Mouse (Mus musculus): ENCODE data around the gene Gm28043. TPM values are rescaled to one million over a fixed set of nuclear protein-coding genes. Genes with fewer than 3 reads are reported as not detected.
"Not testable (repeated sequence)": the region's sequence is repeated elsewhere in the genome, so short reads cannot be mapped to it uniquely, and the experiment has no call there.

The Gm28043 gene
- total RNA-seq (2021) = 3.2 and 3.3 TPM in 2 replicates
- long read RNA-seq, experiment 1, partial matches to known transcripts = 4 of 10 reads
- long read RNA-seq, experiment 1, other reads (novel, unspliced or antisense) = 6 of 10 reads
- long read RNA-seq, experiment 2, partial matches to known transcripts = 0 of 4 reads
- long read RNA-seq, experiment 2, other reads (novel, unspliced or antisense) = 4 of 4 reads

- peak; percentile 98 for DNase-seq
Measured at GRCm38 (mm10) chr17:29614115-29615023, at the start of gene Gm28043, which contains the start of gene Rnf8. Gm28043 (plus strand) TSS chr17:29614876. Rnf8 (plus strand) TSS chr17:29614790.

GRCm38 (mm10) chr17:29565521-29565920 lies 49.2 kb upstream of the Gm28043 start:
- DNase-seq = no peak

DNA sequence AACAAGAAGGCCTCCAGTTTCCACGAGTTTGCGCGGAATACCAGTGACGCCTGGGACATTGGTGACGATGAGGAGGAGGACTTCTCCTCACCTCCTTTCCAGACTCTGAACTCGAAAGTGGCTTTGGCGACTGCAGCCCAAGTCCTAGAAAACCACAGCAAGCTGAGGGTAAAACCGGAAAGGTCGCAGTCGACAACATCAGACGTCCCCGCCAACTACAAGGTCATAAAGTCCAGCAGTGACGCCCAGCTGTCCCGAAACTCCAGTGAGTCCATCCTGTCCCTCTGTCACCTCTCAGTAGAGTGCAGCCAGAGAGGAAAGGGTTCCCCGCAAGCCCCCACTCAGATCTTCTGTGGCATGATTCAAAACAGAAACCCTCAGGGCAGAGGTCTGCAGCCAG lies 46.2 kb upstream of the Gm28043 start:
- DNase-seq = peak; percentile 54

DNA sequence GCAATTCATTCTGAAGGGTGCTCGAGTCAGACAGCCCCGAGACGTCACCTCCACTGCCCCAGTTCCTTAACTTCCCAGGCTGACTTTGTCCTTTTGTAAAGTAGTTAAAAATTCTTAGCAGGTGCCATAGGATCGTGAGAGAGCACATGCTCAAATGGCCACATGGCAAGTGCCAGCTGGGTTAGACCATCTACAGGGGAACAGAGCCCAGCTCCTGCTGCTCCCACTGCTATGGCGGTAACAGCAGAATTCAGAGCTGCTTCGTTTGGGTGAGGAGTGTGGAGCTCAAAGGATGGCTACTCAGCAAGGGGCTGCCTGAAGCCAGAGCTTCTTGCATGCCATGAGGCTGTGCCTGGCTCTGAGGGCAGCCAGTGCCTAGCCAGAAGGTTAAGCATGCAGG lies 44.8 kb upstream of the Gm28043 start:
- no peak for DNase-seq

DNA sequence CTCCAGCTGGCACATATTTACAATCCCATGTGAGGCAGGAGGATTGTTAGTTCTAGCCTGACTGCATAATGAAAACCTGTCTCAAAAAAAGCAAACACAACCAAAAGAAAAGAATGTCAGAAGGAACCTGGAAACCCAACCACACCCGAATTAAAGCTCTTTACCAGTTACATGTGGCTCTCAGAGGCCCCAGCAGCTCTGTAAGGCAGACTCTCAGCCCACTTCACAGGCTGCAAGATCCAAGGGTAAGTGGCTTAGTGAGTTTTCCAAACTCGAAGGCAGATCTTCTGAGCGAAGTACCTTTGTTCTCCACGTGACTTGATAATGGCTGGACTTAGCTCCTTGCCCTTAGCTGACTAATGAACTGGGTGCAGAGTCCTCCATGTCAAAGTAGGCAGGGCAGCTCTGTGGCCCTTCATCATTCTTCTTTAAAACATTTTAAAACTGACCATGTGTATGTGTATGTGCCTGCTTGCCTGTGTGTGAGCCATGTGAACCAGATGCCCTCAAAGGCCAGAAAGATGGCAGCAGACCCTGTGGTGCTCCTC lies 35.0 kb upstream of the Gm28043 start:
- no peak for DNase-seq

- DNase-seq = no peak
Measured at GRCm38 (mm10) chr17:29583569-29583968, 31.1 kb upstream of the Gm28043 start.

GRCm38 (mm10) chr17:29584306-29584705 lies 30.4 kb upstream of the Gm28043 start:
- no peak for DNase-seq

- DNase-seq = no peak
Measured at GRCm38 (mm10) chr17:29584737-29585136, 29.9 kb upstream of the Gm28043 start.

DNA sequence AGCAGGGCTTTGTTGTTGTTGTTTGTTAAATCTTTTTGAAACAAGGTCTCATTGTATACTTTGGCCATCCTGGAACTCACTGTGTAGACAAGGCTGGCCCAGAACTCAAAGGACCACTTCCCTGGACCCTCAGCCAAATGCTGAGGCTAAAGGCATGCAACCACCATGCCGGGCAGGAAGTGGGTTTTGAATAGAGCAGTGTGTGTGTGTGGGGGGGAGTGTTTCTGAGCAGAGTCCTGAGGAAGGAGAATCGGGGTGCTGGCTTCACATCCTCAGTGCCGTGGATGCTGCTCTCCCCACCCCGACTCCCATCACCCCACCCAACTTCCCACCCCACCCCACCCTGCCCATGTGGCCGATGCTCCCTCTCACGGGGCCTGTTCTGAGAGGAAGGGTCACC lies 29.2 kb upstream of the Gm28043 start:
- DNase-seq = no peak

GRCm38 (mm10) chr17:29586921-29587320 lies 27.8 kb upstream of the Gm28043 start:
- DNase-seq = no peak

DNA sequence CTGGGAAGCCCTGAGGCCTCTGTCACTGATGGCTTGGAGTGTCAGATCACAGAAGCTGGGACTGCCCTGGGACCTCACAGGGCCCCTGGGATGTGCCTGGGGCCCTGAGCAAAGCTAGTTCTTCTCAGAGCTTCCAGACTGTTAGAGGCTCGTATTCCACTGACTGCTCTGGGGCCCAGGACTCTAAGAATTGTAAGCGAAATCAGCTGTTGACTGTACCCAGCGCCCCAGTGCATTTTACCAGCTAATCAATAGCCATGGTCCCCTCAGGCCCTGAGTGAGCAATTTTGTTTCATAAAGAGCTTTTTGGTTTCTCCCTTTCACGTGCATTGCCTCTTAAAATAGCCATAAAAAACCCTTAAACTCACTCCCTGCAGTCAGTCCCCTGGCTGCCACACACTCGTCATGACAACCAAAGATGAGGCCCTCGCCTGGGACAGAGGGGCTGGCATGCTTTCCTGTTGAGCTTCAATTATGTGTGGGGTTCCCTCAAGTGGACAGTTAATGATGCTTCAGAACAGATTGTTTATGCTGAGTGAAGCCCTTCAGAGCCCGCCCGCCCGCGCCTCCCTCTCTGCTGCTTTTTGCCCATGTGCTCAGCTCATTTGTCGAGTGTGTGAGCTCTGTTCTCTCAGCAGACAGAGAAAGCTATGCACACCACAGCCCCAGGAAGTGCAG lies 25.3 kb upstream of the Gm28043 start:
- DNase-seq = no peak

- DNase-seq = peak; percentile 64
Measured at GRCm38 (mm10) chr17:29595891-29596770, 18.5 kb upstream of the Gm28043 start.

- no peak for DNase-seq
Measured at GRCm38 (mm10) chr17:29596771-29597132, 17.9 kb upstream of the Gm28043 start.

GRCm38 (mm10) chr17:29599051-29599450 lies 15.6 kb upstream of the Gm28043 start:
- no peak for DNase-seq

- no peak for DNase-seq
Measured at GRCm38 (mm10) chr17:29599537-29599936, 15.1 kb upstream of the Gm28043 start.

- peak; percentile 59 for DNase-seq
Measured at GRCm38 (mm10) chr17:29601391-29601790, 13.3 kb upstream of the Gm28043 start.

- peak; percentile 86 for DNase-seq
Measured at GRCm38 (mm10) chr17:29603283-29603682, 11.4 kb upstream of the Gm28043 start.

GRCm38 (mm10) chr17:29613453-29613852 lies 1.2 kb upstream of the Gm28043 start:
- DNase-seq = not testable (repeated sequence)

- no peak for DNase-seq
Measured at GRCm38 (mm10) chr17:29615024-29615551, 412 bp downstream of the Gm28043 start.

DNA sequence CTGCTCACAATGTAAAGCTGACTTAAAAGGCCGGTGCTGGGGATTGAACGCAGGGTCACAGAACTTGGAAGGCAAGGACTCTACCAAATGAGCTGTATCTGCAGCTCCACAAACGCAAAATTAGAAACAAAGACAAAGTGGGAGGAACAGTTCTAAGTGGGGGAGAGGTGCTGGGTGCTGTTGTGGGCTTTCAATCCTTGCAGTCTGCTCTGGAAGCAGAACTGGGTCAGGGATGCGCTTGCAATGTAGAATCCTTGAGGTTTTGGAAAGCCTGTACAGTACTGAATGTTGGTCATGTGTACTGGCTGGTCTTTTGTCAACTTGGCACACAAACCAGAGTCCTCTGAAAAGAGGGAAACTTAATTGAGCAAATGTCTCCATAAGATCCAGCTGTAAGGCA lies 940 bp downstream of the Gm28043 start:
- DNase-seq = peak; percentile 72

- no peak for DNase-seq
Measured at GRCm38 (mm10) chr17:29619231-29619630, 4.6 kb downstream of the Gm28043 start.

Measured in adrenal gland, postnatal 14 days (tissue).